Mouse (Mus musculus): Measurements from ENCODE around the gene Npas3.

Gene Npas3

GRCm38 (mm10) chr12:53295747-53296146 is 47.3 kb downstream of the Npas3 start:
- peak; percentile 35 to 44 for DNase-seq

GRCm38 (mm10) chr12:53297946-53298840 is 49.7 kb downstream of the Npas3 start:
- no peak for DNase-seq

- peak; percentile 42 to 69 for DNase-seq
Measured at GRCm38 (mm10) chr12:53300964-53301363, 52.5 kb downstream of the Npas3 start.

- DNase-seq = no peak
Measured at GRCm38 (mm10) chr12:53302129-53302528, 53.7 kb downstream of the Npas3 start.

GRCm38 (mm10) chr12:53316715-53317114 is 68.2 kb downstream of the Npas3 start:
- DNase-seq = no peak

GRCm38 (mm10) chr12:53317801-53318200 is 69.3 kb downstream of the Npas3 start:
- DNase-seq = no peak

- no peak for DNase-seq
Measured at GRCm38 (mm10) chr12:53320526-53320925, 72.0 kb downstream of the Npas3 start.

- DNase-seq = no peak
Measured at GRCm38 (mm10) chr12:53321018-53321417, 72.5 kb downstream of the Npas3 start.

GRCm38 (mm10) chr12:53321944-53322343 is 73.5 kb downstream of the Npas3 start:
- DNase-seq = no peak

- DNase-seq = no peak
Measured at GRCm38 (mm10) chr12:53327653-53328188, 79.2 kb downstream of the Npas3 start.

GRCm38 (mm10) chr12:53328257-53328736 is 79.8 kb downstream of the Npas3 start:
- DNase-seq = peak; percentile 2 to 5

GRCm38 (mm10) chr12:53330141-53330540 is 81.7 kb downstream of the Npas3 start:
- no peak for DNase-seq

- DNase-seq = no peak
Measured at GRCm38 (mm10) chr12:53331391-53331790, 82.9 kb downstream of the Npas3 start.

- no peak for DNase-seq
Measured at GRCm38 (mm10) chr12:53331800-53332199, 83.3 kb downstream of the Npas3 start.

GRCm38 (mm10) chr12:53333251-53333650 is 84.8 kb downstream of the Npas3 start:
- no peak for DNase-seq

GRCm38 (mm10) chr12:53338349-53338948 is 90.0 kb downstream of the Npas3 start:
- peak in 1 of 2 experiments; percentile 6 for DNase-seq

GRCm38 (mm10) chr12:53342741-53343140 is 94.3 kb downstream of the Npas3 start:
- DNase-seq = no peak

- DNase-seq = no peak
Measured at GRCm38 (mm10) chr12:53351860-53352259, 103.4 kb downstream of the Npas3 start.

GRCm38 (mm10) chr12:53365751-53366150 is 117.3 kb downstream of the Npas3 start:
- no peak for DNase-seq

- no peak for DNase-seq
Measured at GRCm38 (mm10) chr12:53384851-53385250, 136.4 kb downstream of the Npas3 start.

GRCm38 (mm10) chr12:53405856-53406255 is 157.4 kb downstream of the Npas3 start:
- no peak for DNase-seq

- no peak for DNase-seq
Measured at GRCm38 (mm10) chr12:53407776-53408175, 159.3 kb downstream of the Npas3 start.

GRCm38 (mm10) chr12:53409711-53410110 is 161.2 kb downstream of the Npas3 start:
- DNase-seq = no peak

- DNase-seq = no peak
Measured at GRCm38 (mm10) chr12:53410647-53411046, 162.2 kb downstream of the Npas3 start.

Data from kidney, postnatal 36 days (tissue).